Mouse (Mus musculus): ENCODE measurements at regions not wholly inside any gene's neighbourhood (a gene's known extent, or its start where the extent isn't known, plus 50 kb on each side); places are given as distances from the start of the nearest gene placed in this dataset.

- TF ChIP-seq POLR2A (IDR thresholded peaks at IDR 0.05; ENCODE audit: borderline replicate concordance, insufficient read depth, low read length): no peak
- TF ChIP-seq CTCF (IDR thresholded peaks at IDR 0.05; ENCODE audit: borderline replicate concordance, insufficient read depth, low read depth, low read length): no peak
Measured at GRCm38 (mm10) chr17:4735185-4735584, 258.9 kb upstream of the Arid1b start.

All from cerebellum, adult 2 months (tissue).